Mouse (Mus musculus): ENCODE data around the gene Zfp14.

The Zfp14 gene

GRCm38 (mm10) chr7:30060341-30060740 is 9.2 kb upstream of the Zfp14 start:
- ChIA-PET CTCF (no interaction called here), POLR2A (interaction anchor here in 2 of 4 experiments (0.5 to 0.9 kb wide), 2 partner anchors 18 to 30 kb away, joined by 3 read pairs; partner anchors contain the start of genes Gm26920 (in 1 of the 2) and Zfp566 (in 1 of the 2))

- ChIA-PET POLR2A (interaction anchor here in 1 of 4 experiments (0.7 to 2.0 kb wide), 4 partner anchors 33 to 195 kb away, joined by 3 to 8 read pairs (median 4); partner anchors contain the start of genes Gm26920, Zfp566 and Zfp568), CTCF (interaction anchor here in 1 of 4 experiments (0.6 kb wide), 1 partner anchor 1086 kb away, joined by 3 read pairs; no protein-coding TSS in a partner anchor)
Observed at GRCm38 (mm10) chr7:30053591-30053990, 2.4 kb upstream of the Zfp14 start.

GRCm38 (mm10) chr7:30048126-30048525 is 3.1 kb downstream of the Zfp14 start:
- CTCF ChIA-PET: interaction anchor here in 1 of 4 experiments (0.8 kb wide), 1 partner anchor 16 kb away, joined by 3 read pairs; no protein-coding TSS in a partner anchor
- POLR2A ChIA-PET: interaction anchor here in 2 of 4 experiments (0.7 to 1.4 kb wide), 3 partner anchors 14 to 16 kb away, joined by 3 to 5 read pairs (median 3); no protein-coding TSS in a partner anchor

DNA sequence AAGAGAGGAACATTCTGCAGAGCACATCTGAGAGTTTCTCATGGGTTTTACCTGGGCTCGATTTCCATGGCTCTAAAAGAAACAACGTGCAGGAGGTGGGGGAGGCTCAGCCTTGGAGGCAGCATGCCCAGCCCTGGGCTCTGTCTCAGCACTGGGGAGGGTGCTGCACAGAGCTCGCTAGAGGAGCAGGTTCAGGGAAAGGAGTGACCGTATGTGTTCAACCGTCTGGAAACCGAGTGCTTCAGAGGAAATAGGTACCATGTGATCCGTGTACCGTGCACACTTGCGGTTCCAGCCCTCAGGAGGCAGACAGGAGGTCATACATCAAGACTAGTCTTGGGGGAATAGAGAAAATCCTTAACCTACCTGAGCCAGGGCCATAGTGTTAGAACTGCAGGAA is 6.8 kb downstream of the Zfp14 start:
- POLR2A ChIA-PET: interaction anchor here in 2 of 4 experiments (0.6 to 1.4 kb wide), 2 partner anchors 34 to 102 kb away, joined by 3 to 5 read pairs; no protein-coding TSS in a partner anchor
- CTCF ChIA-PET: no interaction called here

DNA sequence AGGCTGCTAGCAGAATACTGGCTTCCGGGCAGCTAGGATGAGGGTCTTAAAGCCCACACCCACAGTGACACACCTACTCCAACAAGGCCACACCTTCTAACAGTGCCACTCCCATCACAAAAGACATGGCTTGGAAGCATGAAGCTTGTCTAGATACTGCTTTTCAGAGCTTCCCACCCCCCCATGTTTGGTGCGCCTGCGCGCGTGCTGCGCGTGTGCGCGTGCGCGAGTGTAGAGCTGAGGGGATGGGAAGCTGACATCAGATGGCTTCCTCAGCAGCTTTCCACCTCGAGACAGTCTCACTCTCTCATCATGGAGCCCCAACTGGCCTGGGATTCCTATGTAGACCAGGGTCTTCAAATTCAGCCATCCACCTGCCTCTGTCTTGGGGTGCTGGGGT is 16.8 kb downstream of the Zfp14 start:
- POLR2A ChIA-PET: interaction anchor here (0.5 to 6.6 kb wide), 37 partner anchors 8 to 734 kb away, joined by 3 to 77 read pairs (median 4); partner anchors contain the start of genes Capns1 (in 1 of the 4), Gm26920 (in 1 of the 4), Thap8 (in 1 of the 4) and Wdr62 (in 1 of the 4)

DNA sequence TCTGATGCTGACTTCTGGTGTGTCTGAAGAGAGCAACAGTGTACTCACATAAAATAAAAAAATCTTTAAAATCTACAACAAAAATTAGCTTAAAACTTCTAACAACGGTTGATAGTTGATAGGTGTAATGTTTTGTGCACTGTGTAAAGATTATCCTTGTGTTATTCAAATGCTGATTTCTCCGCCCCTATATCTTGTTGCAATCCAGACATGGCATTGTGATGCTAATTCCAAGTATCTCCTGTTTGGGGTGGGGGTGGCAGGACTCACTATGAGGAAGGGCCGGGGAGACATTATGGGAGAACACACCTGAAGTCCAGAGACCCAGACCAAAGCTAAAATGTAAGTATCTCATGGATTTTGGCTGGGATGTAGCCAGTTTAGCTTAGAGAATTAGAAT is 19.8 kb downstream of the Zfp14 start:
- ChIA-PET CTCF (interaction anchor here in 2 of 4 experiments (0.6 to 1.5 kb wide), 3 partner anchors 14 to 33 kb away, joined by 3 read pairs; no protein-coding TSS in a partner anchor), POLR2A (interaction anchor here in 3 of 4 experiments (0.6 to 13.6 kb wide), 20 partner anchors 9 to 249 kb away, joined by 3 to 166 read pairs (median 5); partner anchors contain the start of genes Zfp260 (in 2 of the 3), Zfp568 (in 2 of the 3), Gm26920 (in 1 of the 3) and Wdr62 (in 1 of the 3))

More for the DNA sequence above, 16.8 kb downstream of the Zfp14 start:
- CTCF ChIA-PET: interaction anchor here (0.5 to 1.7 kb wide), 11 partner anchors 10 to 182 kb away, joined by 3 to 10 read pairs (median 3); no protein-coding TSS in a partner anchor

GRCm38 (mm10) chr7:30030677-30031076 is 20.5 kb downstream of the Zfp14 start:
- ChIA-PET CTCF (interaction anchor here in 2 of 4 experiments (0.5 to 1.8 kb wide), 5 partner anchors 18 to 175 kb away, joined by 3 to 8 read pairs (median 3); no protein-coding TSS in a partner anchor), POLR2A (interaction anchor here in 3 of 4 experiments (0.6 to 13.6 kb wide), 21 partner anchors 8 to 167 kb away, joined by 3 to 166 read pairs (median 5); partner anchors contain the start of genes Gm26920 (in 2 of the 3), Zfp260 (in 2 of the 3), Zfp566 (in 2 of the 3) and Zfp568 (in 2 of the 3))

DNA sequence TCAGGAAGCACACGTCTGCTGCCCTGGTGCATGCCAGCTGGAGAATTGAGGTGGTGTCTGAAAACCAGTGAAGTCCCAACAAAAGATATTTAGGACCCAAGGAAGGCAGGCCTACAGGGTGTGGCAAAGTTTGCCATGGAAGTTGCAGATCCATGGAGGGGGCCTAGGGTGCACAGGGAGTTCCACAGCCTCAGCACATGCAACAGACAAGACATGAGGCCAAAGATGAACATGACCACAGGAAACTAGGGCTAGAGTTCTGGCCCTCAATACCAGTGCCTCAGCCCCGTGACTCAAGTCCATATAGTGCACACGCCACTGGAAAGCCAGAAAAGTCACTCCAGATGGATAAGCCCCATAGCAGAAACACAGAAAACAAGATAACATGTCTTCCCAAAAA is 22.6 kb downstream of the Zfp14 start:
- CTCF ChIA-PET: interaction anchor here in 2 of 4 experiments (0.5 to 0.9 kb wide), 4 partner anchors 16 to 605 kb away, joined by 3 to 7 read pairs (median 4); no protein-coding TSS in a partner anchor
- POLR2A ChIA-PET: interaction anchor here in 2 of 4 experiments (0.6 to 13.6 kb wide), 3 partner anchors 20 to 113 kb away, joined by 3 to 166 read pairs (median 4); no protein-coding TSS in a partner anchor

DNA sequence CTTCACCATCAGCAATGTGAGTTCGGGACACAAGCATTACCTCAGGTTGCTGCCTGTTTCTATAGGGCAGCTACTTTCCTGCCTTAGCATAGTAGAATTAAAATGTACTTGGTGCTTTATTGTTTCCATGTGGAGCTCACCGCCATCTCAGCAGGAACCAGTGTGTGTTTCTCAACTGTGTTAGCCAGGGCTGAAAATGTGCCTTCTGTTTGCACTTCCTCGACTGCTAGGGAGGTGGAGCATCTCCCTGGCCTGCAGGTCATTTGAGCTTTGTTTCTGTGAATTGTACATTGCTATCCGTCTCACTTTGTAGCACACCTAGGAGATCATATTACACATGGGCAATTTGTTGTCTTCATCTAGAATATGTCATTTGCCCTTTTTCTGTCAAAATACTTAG is 23.8 kb downstream of the Zfp14 start:
- CTCF ChIA-PET: interaction anchor here in 2 of 4 experiments (1.0 to 4.0 kb wide), 3 partner anchors 14 to 45 kb away, joined by 3 to 14 read pairs (median 3); no protein-coding TSS in a partner anchor
- POLR2A ChIA-PET: interaction anchor here in 2 of 4 experiments (0.7 to 13.6 kb wide), 15 partner anchors 9 to 190 kb away, joined by 3 to 166 read pairs (median 3); partner anchors contain the start of genes Gm26920 (in 1 of the 2), Zfp566 (in 1 of the 2) and Zfp568 (in 1 of the 2)

GRCm38 (mm10) chr7:30025358-30025757 is 25.8 kb downstream of the Zfp14 start:
- POLR2A ChIA-PET: interaction anchor here in 3 of 4 experiments (0.6 to 13.6 kb wide), 12 partner anchors 7 to 712 kb away, joined by 3 to 166 read pairs (median 4); partner anchors contain the start of genes Gm26920 (in 1 of the 3) and Zfp566 (in 1 of the 3)
- CTCF ChIA-PET: interaction anchor here in 2 of 4 experiments (1.4 to 4.0 kb wide), 3 partner anchors 12 to 15 kb away, joined by 4 to 14 read pairs (median 4); no protein-coding TSS in a partner anchor

DNA sequence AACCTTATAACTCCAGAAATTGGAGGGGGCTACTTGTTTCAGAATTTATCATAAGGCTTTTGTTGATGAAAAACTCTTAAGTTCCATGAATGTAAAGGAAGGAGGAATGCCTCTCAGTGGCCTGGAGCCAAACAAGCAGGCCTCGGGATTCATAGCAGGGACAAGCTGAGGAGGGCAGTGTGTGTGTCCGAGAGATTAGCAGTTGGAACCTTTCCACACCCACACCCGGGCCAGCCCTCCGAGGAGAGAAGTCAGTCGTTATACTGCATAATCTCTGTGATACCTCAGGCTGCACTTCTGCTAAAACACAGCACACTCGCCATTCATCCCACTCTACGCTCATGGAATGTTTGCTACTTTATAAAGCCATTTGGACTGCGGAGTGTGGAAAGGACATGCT is 27.4 kb downstream of the Zfp14 start:
- POLR2A ChIA-PET: interaction anchor here (0.5 to 13.6 kb wide), 12 partner anchors 7 to 590 kb away, joined by 3 to 166 read pairs (median 14); partner anchors contain the start of gene Zfp568 (in 1 of the 4)

GRCm38 (mm10) chr7:30023324-30023723 is 27.9 kb downstream of the Zfp14 start:
- ChIA-PET CTCF (interaction anchor here in 3 of 4 experiments (0.6 to 3.2 kb wide), 5 partner anchors 10 to 204 kb away, joined by 3 to 23 read pairs (median 5); no protein-coding TSS in a partner anchor), POLR2A (interaction anchor here (0.6 to 13.6 kb wide), 16 partner anchors 8 to 166 kb away, joined by 3 to 166 read pairs (median 4); partner anchors contain the start of gene Zfp568 (in 1 of the 4))

More for the DNA sequence above, 27.4 kb downstream of the Zfp14 start:
- CTCF ChIA-PET: interaction anchor here in 3 of 4 experiments (0.6 to 4.0 kb wide), 5 partner anchors 11 to 205 kb away, joined by 3 to 23 read pairs (median 6); no protein-coding TSS in a partner anchor

GRCm38 (mm10) chr7:30019543-30019942 is 31.6 kb downstream of the Zfp14 start:
- CTCF ChIA-PET: interaction anchor here in 1 of 4 experiments (0.6 kb wide), 2 partner anchors 33 to 126 kb away, joined by 4 to 7 read pairs; no protein-coding TSS in a partner anchor
- POLR2A ChIA-PET: interaction anchor here in 2 of 4 experiments (0.7 to 13.6 kb wide), 11 partner anchors 11 to 76 kb away, joined by 3 to 166 read pairs (median 6); partner anchors contain the start of gene Zfp260 (in 1 of the 2)

- ChIA-PET CTCF (interaction anchor here in 1 of 4 experiments (0.7 kb wide), 1 partner anchor 14 kb away, joined by 3 read pairs; no protein-coding TSS in a partner anchor), POLR2A (interaction anchor here in 3 of 4 experiments (0.7 to 2.0 kb wide), 7 partner anchors 9 to 199 kb away, joined by 3 to 9 read pairs (median 4); partner anchors contain the start of gene Zfp568 (in 1 of the 3))
Observed at GRCm38 (mm10) chr7:30017226-30017625, 34.0 kb downstream of the Zfp14 start.

GRCm38 (mm10) chr7:30012956-30013363 is 38.2 kb downstream of the Zfp14 start:
- POLR2A ChIA-PET: interaction anchor here in 3 of 4 experiments (0.6 to 12.3 kb wide), 39 partner anchors 8 to 268 kb away, joined by 3 to 166 read pairs (median 4); partner anchors contain the start of genes Gm26920 (in 2 of the 3), Zfp566 (in 2 of the 3), Zfp568 (in 2 of the 3) and Capns1 (in 1 of the 3)

DNA sequence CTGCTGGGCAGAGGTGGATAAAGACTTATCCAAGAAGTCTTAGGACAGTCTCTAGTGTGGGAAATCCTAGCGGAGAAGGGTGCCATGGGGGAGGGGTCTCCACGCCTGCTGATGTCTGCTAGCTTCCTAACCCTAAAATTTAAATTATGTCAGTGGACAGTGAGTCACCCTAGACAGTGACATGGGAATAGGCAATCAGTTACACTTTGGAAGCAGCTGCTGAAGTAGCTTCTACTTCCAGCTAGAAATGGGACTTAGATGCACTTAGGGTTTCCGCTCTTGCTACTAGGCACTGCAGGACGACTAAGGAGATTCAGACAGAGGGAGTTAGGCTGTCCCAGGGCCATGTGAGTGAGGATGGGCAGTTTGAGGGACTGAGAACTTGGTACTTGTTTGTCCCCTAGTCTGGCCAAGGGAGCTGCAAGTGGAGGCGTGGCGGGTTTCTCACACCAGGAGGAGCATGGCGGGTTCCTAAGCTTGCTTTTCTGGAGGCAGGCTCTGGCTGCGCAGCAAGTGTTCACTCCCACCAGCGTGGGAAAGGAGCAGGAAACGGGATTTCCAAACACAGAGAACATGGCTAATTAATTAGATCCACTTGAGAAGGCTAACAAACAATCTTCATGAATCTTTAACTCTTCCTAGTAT is 40.5 kb downstream of the Zfp14 start:
- ChIA-PET POLR2A (interaction anchor here in 3 of 4 experiments (0.6 to 12.3 kb wide), 25 partner anchors 9 to 482 kb away, joined by 3 to 166 read pairs (median 5); partner anchors contain the start of genes Zfp568 (in 2 of the 3), Thap8 (in 1 of the 3), Wdr62 (in 1 of the 3) and Zfp260 (in 1 of the 3)), CTCF (interaction anchor here in 2 of 4 experiments (0.6 to 1.5 kb wide), 3 partner anchors 16 to 29 kb away, joined by 4 read pairs; no protein-coding TSS in a partner anchor)

More at GRCm38 (mm10) chr7:30012956-30013363, 38.2 kb downstream of the Zfp14 start:
- CTCF ChIA-PET: interaction anchor here (0.5 to 2.4 kb wide), 48 partner anchors 8 to 721 kb away, joined by 3 to 23 read pairs (median 4); partner anchors contain the start of genes Zfp568 (in 2 of the 4), Capns1 (in 1 of the 4), Gm26920 (in 1 of the 4) and Prodh2 (in 1 of the 4)

All from embryonic stem cell, embryonic (primary cell).